In genomic region chr15:79984152-79984551, GRCm38 (mm10) we compare ENCODE assay signal across 12 mouse cellular contexts. TPM values are rescaled to one million over a fixed set of nuclear protein-coding genes. Genes with fewer than 3 reads are reported as not detected.
DNase-seq lines count a peak whose midpoint lies in the region; ATAC-seq and TF ChIP-seq lines count a peak whose summit lies in the region.
"Had no signal": no experiment of that assay in that cellular context is flagged by ENCODE, and none has a peak within 500 bp of the region (broad histone marks: within the 10 kb centered on the region; RNA-seq: fewer than 3 reads in every experiment).

No protein-coding gene starts in this region.

- no peak overlapping the region for H3K9ac ChIP-seq in limb, embryonic 14.5 days (ENCODE audit: low read depth, low read length, severe bottlenecking)
- no peak overlapping the region for H3K9ac ChIP-seq in forebrain, postnatal 0 days
- H3K9ac ChIP-seq: heart, embryonic 15.5 days; liver, embryonic 13.5 days had no signal

- H3K36me3 ChIP-seq in limb, embryonic 14.5 days (ENCODE audit: control insufficient read depth, insufficient read depth, low read length): no peaks in the 10 kb centered on the region
- no peaks in the 10 kb centered on the region for H3K36me3 ChIP-seq in forebrain, postnatal 0 days (ENCODE audit: insufficient read depth)
- H3K36me3 ChIP-seq: heart, embryonic 15.5 days; liver, embryonic 13.5 days had no signal

- no peak overlapping the region for H3K4me2 ChIP-seq in limb, embryonic 14.5 days (replicated peaks; ENCODE audit: low read depth, low read length, severe bottlenecking)
- H3K4me2 ChIP-seq in forebrain, postnatal 0 days (ENCODE audit: low read depth): no peak overlapping the region
- H3K4me2 ChIP-seq: heart, embryonic 15.5 days; liver, embryonic 13.5 days had no signal

- no peak overlapping the region for H3K4me3 ChIP-seq in limb, embryonic 14.5 days (replicated peaks; ENCODE audit: low read length)
- H3K4me3 ChIP-seq in forebrain, postnatal 0 days (ENCODE audit: low read depth, low read length): no peak overlapping the region
- H3K4me3 ChIP-seq: heart, embryonic 15.5 days; liver, embryonic 13.5 days had no signal

- ATAC-seq in limb, embryonic 14.5 days (ENCODE audit: low FRiP score, low read depth): peak; percentile 63
- no peak for ATAC-seq in forebrain, postnatal 0 days
- ATAC-seq: hindbrain, embryonic 16.5 days had no signal

- TF ChIP-seq POLR2A in limb, embryonic 14.5 days (IDR thresholded peaks at IDR 0.05; ENCODE audit: borderline replicate concordance, extremely low read depth, insufficient read depth, insufficient read length): no peak

- 39% methylated on average over 7 of the region's 7 CpGs for WGBS in limb, embryonic 14.5 days
- WGBS in forebrain, postnatal 0 days: 65% methylated on average over 7 of the region's 7 CpGs

- peak; percentile 27 for DNase-seq in kidney, postnatal 10 days
- no peak for DNase-seq in kidney, adult 8-10 months
- DNase-seq in gastrocnemius, postnatal 25 days: peak; percentile 42
- DNase-seq in limb, embryonic 14.5 days (ENCODE audit: low spot score): peak; percentile 33
- peak; percentile 54 to 84 for DNase-seq in lung, postnatal 4 days
- no peak for DNase-seq in frontal cortex, adult 2 months (ENCODE audit: extremely low spot score in 1 of 2, low spot score in 1 of 2)
- DNase-seq in forebrain, postnatal 0 days: no peak
- DNase-seq: cerebellum, adult 11-12 months; liver, embryonic 13.5 days; thymus, postnatal 36 days had no signal

- no peak overlapping the region for H3K27ac ChIP-seq in limb, embryonic 14.5 days (replicated peaks; ENCODE audit: low read depth, low read length)
- no peak overlapping the region for H3K27ac ChIP-seq in forebrain, postnatal 0 days (ENCODE audit: low read depth, low read length)
- H3K27ac ChIP-seq: heart, embryonic 15.5 days; liver, embryonic 13.5 days had no signal

- no peak for TF ChIP-seq CTCF in forebrain, postnatal 0 days (IDR thresholded peaks at IDR 0.05; ENCODE audit: low read depth)

- H3K27me3 ChIP-seq in limb, embryonic 14.5 days (ENCODE audit: control insufficient read depth, insufficient read depth, low read length): no peaks in the 10 kb centered on the region
- no peaks in the 10 kb centered on the region for H3K27me3 ChIP-seq in forebrain, postnatal 0 days (ENCODE audit: insufficient read depth, low read length)
- H3K27me3 ChIP-seq: heart, embryonic 15.5 days; liver, embryonic 13.5 days had no signal

- H3K9me3 ChIP-seq in limb, embryonic 14.5 days (ENCODE audit: control insufficient read depth, low read length): no peaks in the 10 kb centered on the region
- no peaks in the 10 kb centered on the region for H3K9me3 ChIP-seq in forebrain, postnatal 0 days (ENCODE audit: low read length)
- H3K9me3 ChIP-seq: heart, embryonic 15.5 days; liver, embryonic 13.5 days had no signal

- H3K4me1 ChIP-seq in limb, embryonic 14.5 days (ENCODE audit: control insufficient read depth, insufficient read depth, low read length): peaks cover 9% of the 10 kb centered on the region; the same call in 1 of the 2 replicates
- H3K4me1 ChIP-seq in forebrain, postnatal 0 days (ENCODE audit: insufficient read depth): no peaks in the 10 kb centered on the region

RNA-seq across cellular contexts. Expression of gene Cbx7, which starts 13.2 kb away (rescaled TPM):
- 10 to 100 TPM in 1 of 2 experiments, 1 to 10 TPM in 1; 8.6 to 11.1 TPM for total RNA-seq in gastrocnemius, postnatal 25 days (2021)
- 8.5 and 9.3 TPM in 2 replicates for polyA plus RNA-seq in limb, embryonic 14.5 days (2012; rRNA removed)
- 2.1 and 2.9 TPM in 2 replicates for polyA plus RNA-seq in limb, embryonic 14.5 days (2014; fragmentation: Nextera tagmentation; extraction: Ambion mirVana)
- polyA plus RNA-seq in frontal cortex, adult 2 months (2012; rRNA removed): 58.6 TPM in 2 replicates
- 6.4 and 11.1 TPM in 2 replicates for total RNA-seq in forebrain, postnatal 0 days (2014; rRNA removed)
- polyA plus RNA-seq in forebrain, postnatal 0 days (2015; fragmentation: Nextera tagmentation; extraction: Ambion mirVana): 2.4 and 3.1 TPM in 2 replicates

RNA-seq across cellular contexts. Expression of gene Pdgfb, which starts 30.6 kb away (rescaled TPM):
- 10 to 100 TPM; 13.9 to 16.7 TPM for total RNA-seq in gastrocnemius, postnatal 25 days (2021)
- 15.4 and 19.9 TPM in 2 replicates for polyA plus RNA-seq in limb, embryonic 14.5 days (2012; rRNA removed)
- polyA plus RNA-seq in limb, embryonic 14.5 days (2014; fragmentation: Nextera tagmentation; extraction: Ambion mirVana): 4.2 and 5.0 TPM in 2 replicates
- polyA plus RNA-seq in frontal cortex, adult 2 months (2012; rRNA removed): 30.7 and 32.4 TPM in 2 replicates
- total RNA-seq in forebrain, postnatal 0 days (2014; rRNA removed): 13.2 and 17.8 TPM in 2 replicates
- polyA plus RNA-seq in forebrain, postnatal 0 days (2015; fragmentation: Nextera tagmentation; extraction: Ambion mirVana): 4.6 and 7.6 TPM in 2 replicates

Comparison
In these comparisons a context has a peak if more than half of its experiments do, and no peak if none do; other contexts are left out.
1. DNase-seq: peak in kidney, postnatal 10 days (single experiment), gastrocnemius, postnatal 25 days (single experiment), limb, embryonic 14.5 days (single experiment) and lung, postnatal 4 days (2 of 2); none in kidney, adult 8-10 months (0 of 2), frontal cortex, adult 2 months (0 of 2) and forebrain, postnatal 0 days (single experiment).